Mouse (Mus musculus) R1 (cell line): ENCODE measurements at regions not wholly inside any gene's neighbourhood (a gene's known extent, or its start where the extent isn't known, plus 50 kb on each side); places are given as distances from the start of the nearest gene placed in this dataset.

Source experiments
- DNase-seq: peaks from one replicate; pipeline ENCODE4 v3.0.0-alpha.2; 2018; ENCODE audit warnings: low read depth, low spot score

GRCm38 (mm10) chr11:114176671-114177212 lies 109.9 kb upstream of the Sdk2 start:
- no peak for DNase-seq

DNA sequence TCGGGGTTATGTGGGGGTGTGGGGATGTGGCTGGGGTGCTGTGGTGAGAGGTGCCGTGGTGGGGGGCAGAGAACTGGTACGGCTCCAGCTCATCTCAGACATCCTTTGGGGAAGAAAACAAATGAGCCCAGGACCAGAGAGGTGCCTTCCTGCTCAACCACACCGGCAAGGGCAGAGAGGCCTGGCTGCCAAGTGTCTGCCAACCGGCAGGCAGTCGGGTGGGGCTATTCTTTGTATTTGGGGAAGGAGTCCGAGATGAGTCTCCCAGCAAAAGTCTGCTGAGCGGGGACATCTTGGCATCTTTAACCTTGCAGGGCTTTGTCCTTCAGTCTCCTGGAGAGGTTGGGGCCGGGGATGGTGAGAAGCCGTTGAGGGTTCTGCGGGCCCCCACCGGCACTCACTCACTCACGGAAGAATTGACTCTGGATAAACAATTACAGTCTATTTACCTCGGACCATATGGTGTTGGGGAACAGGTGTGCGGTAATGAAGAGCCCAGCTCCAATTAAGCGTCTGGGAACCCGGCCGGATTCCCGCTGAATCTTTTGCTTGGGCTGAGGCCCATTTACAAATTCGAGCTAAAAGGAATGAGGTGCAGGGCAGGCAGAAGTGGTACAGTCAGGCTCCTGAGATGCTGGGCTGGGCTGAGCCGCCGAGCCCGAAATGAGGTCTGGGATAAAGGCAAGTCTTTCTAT lies 108.7 kb upstream of the Sdk2 start:
- DNase-seq = no peak

GRCm38 (mm10) chr11:114174871-114175270 lies 108.0 kb upstream of the Sdk2 start:
- no peak for DNase-seq

GRCm38 (mm10) chr11:114168231-114168661 lies 101.4 kb upstream of the Sdk2 start:
- no peak for DNase-seq

GRCm38 (mm10) chr11:114165656-114166362 lies 99.0 kb upstream of the Sdk2 start:
- DNase-seq = peak; percentile 42

GRCm38 (mm10) chr11:114152716-114153115 lies 85.9 kb upstream of the Sdk2 start:
- DNase-seq = no peak

GRCm38 (mm10) chr11:114146334-114146733 lies 79.5 kb upstream of the Sdk2 start:
- DNase-seq = no peak

DNA sequence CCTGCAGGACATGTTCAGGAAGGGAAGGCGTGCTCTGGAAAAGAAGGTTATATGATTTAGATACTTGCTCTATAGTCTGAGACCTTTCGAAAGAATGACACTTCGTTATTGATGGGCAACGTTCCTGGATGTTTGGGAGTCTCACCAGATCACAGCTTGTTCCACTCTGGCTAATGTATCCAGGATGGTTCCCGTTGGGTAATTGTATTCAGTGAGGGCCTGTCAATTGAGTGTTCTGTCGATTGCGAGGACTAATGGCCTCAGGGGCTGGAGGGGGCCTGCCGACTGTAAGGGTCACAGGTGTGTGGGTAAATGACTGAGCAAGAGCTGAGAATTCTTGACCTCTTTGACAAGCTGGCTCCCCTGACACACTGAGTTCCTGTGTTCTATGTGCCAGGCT lies 62.4 kb upstream of the Sdk2 start:
- DNase-seq = peak; percentile 57

- DNase-seq = no peak
Observed at GRCm38 (mm10) chr11:114128841-114129240, 62.0 kb upstream of the Sdk2 start.

DNA sequence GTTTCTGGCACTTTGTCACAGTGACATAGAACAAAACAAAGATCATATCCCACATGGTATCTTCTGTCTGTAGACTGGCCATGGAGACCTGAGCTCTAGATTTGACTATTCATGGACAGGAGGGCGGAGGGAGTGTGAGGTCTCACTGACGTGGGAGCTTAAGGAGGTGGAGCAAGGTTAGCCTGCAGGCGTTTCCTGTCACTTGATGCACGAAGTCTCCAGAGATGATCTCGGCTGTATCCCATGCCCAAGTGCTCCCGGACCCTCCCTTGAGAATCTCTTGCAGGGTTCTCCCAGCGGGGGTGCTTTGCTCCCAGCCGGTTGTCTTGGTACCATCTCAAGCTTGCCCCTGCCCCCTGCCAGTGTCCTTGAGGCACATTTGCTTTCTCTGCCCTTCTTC lies 60.6 kb upstream of the Sdk2 start:
- DNase-seq = peak; percentile 78

DNA sequence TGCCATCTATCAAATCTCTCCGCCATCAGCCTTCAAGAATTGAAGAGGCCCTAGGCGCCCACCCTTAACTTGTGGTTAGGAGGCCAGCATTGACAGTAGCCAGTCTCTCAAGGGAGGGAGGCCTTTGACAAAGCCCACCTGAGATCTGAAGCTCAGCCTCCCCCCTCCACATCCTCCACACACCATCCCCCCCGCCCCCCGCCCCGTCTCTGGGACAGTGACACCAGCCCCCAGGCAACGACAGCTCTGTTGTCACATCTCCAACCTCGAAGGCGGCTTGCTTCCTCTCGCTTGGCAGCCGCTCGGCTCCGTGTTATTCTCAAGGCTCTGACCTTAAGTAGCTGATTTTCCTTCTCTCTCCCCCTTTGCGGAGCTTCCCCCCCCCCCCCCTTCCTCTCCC lies 55.3 kb upstream of the Sdk2 start:
- DNase-seq = no peak

DNA sequence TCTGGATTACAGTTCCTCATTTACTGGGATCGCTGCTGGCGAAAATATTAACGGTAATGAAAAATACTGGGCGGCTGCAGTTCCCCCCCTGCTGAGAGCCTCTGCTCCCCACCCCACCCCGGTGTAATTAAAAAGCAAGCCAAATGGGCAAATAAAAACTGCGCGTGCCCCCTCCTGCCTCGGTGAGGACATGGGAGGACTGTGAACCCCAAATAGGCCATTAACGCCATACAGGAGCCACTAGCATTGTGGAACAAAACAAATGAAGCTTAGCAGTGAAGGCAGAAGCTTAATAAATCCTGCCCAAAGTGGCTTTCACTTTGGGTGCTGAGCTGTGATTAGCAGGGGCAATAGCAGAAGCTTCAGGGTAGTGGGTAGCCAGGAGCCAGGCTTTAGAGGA lies 52.3 kb upstream of the Sdk2 start:
- no peak for DNase-seq
